Mouse (Mus musculus) MEL (cell line): ENCODE measurements around the gene Lypd4. TPM values are rescaled to one million over a fixed set of nuclear protein-coding genes. Genes with fewer than 3 reads are reported as not detected.

Experiments
- DNase-seq: peaks from one replicate; pipeline ENCODE4 v3.0.0; 2011; ENCODE audit warnings: low read depth, low spot score
- H3K27ac ChIP-seq: 2 replicates; pipeline ENCODE4 v1.5.1; 2012; ENCODE audit warnings: low read depth, mild to moderate bottlenecking, control low read depth, low read length, moderate library complexity; ENCODE audit not compliant: control insufficient read depth
- H3K27me3 ChIP-seq, 2 experiments: fragments of 150-350 bp in 1 of 2; sonication (generic) in 1 of 2; 2 replicates each; pipeline ENCODE4 v1.6.1; 2012; ENCODE audit warnings: low read length in 2 of 2, mild to moderate bottlenecking in 2 of 2, improper control_type of control experiment in 1 of 2, moderate library complexity in 1 of 2; ENCODE audit not compliant: insufficient read depth in 2 of 2, control insufficient read depth in 1 of 2
- H3K36me3 ChIP-seq, 2 experiments: 2 replicates each; pipeline ENCODE4 v1.6.1; 2012 to 2014; ENCODE audit warnings: low read length in 2 of 2, improper control_type of control experiment in 1 of 2, inconsistent platforms in 1 of 2, mild to moderate bottlenecking in 1 of 2; ENCODE audit not compliant: insufficient read depth in 2 of 2, control insufficient read depth in 1 of 2
- H3K4me1 ChIP-seq, 2 experiments: fragments of 150-350 bp in 1 of 2; sonication (generic) in 1 of 2; 2 replicates each; pipeline ENCODE4 v1.6.1; 2012; ENCODE audit warnings: low read length in 2 of 2, improper control_type of control experiment in 1 of 2, mild to moderate bottlenecking in 1 of 2; ENCODE audit not compliant: insufficient read depth in 2 of 2, control insufficient read depth in 1 of 2
- H3K4me3 ChIP-seq, 2 experiments: fragments of 150-350 bp in 1 of 2; sonication (generic) in 1 of 2; 2 replicates each; pipeline ENCODE4 v1.5.1; 2012; ENCODE audit warnings: low read depth in 2 of 2, low read length in 2 of 2, mild to moderate bottlenecking in 2 of 2, moderate library complexity in 2 of 2, control low read depth in 1 of 2, improper control_type of control experiment in 1 of 2; ENCODE audit not compliant: control insufficient read depth in 1 of 2, insufficient read depth in 1 of 2
- H3K79me2 ChIP-seq: 2 replicates; pipeline ENCODE4 v1.6.1; 2012; ENCODE audit warnings: mild to moderate bottlenecking, low read length, moderate library complexity; ENCODE audit not compliant: control insufficient read depth, poor library complexity, insufficient read depth
- H3K9ac ChIP-seq: 2 replicates; pipeline ENCODE4 v1.6.1; 2012; ENCODE audit warnings: low read depth, mild to moderate bottlenecking, control low read depth, low read length, moderate library complexity; ENCODE audit not compliant: control insufficient read depth, poor library complexity, severe bottlenecking
- H3K9me3 ChIP-seq: fragments of 150-350 bp; sonication (generic); replicated peaks from 2 replicates; pipeline ENCODE4 v1.6.1; 2012; ENCODE audit warnings: mild to moderate bottlenecking, low read length, improper control_type of control experiment, moderate library complexity; ENCODE audit not compliant: insufficient read depth
- BHLHE40 ChIP-seq: IDR thresholded peaks from 2 replicates; pipeline ENCODE4 v1.6.1; 2012; ENCODE audit warnings: low read depth, mild to moderate bottlenecking, inconsistent platforms, low read length, improper control_type of control experiment, borderline replicate concordance
- CTCF ChIP-seq, 3 experiments: IDR thresholded peaks in 2 of 3; conservative IDR thresholded peaks in 1 of 3; 2 replicates each; pipeline ENCODE4 v1.5.1; 2011 to 2012; ENCODE audit warnings: low read length in 3 of 3, low read depth in 2 of 3, mild to moderate bottlenecking in 2 of 3, improper control_type of control experiment in 1 of 3, inconsistent platforms in 1 of 3, mixed read lengths in 1 of 3, moderate library complexity in 1 of 3; ENCODE audit not compliant: control insufficient read depth in 1 of 3, insufficient read depth in 1 of 3, poor library complexity in 1 of 3, severe bottlenecking in 1 of 3
- E2F4 ChIP-seq: IDR thresholded peaks from 2 replicates; pipeline ENCODE4 v1.6.1; 2011; ENCODE audit warnings: low read depth, low read length, improper control_type of control experiment, borderline replicate concordance
- ELF1 ChIP-seq: IDR thresholded peaks from 2 replicates; pipeline ENCODE4 v1.6.1; 2014; ENCODE audit warnings: low read depth, mild to moderate bottlenecking, inconsistent platforms, low read length, improper control_type of control experiment, moderate library complexity
- EP300 ChIP-seq, 2 experiments: IDR thresholded peaks; 2 replicates each; pipeline ENCODE4 v1.6.1; 2011; ENCODE audit warnings: improper control_type of control experiment in 2 of 2, low read length in 2 of 2, low read depth in 1 of 2, mild to moderate bottlenecking in 1 of 2
- GABPA ChIP-seq: IDR thresholded peaks from 2 replicates; pipeline ENCODE4 v1.6.1; 2012; ENCODE audit warnings: low read depth, mild to moderate bottlenecking, inconsistent platforms, low read length, improper control_type of control experiment, moderate library complexity
- GATA1 ChIP-seq: IDR thresholded peaks from 2 replicates; pipeline ENCODE4 v1.6.1; 2011; ENCODE audit warnings: low read depth, low read length, improper control_type of control experiment
- HCFC1 ChIP-seq: IDR thresholded peaks from 2 replicates; pipeline ENCODE4 v1.6.1; 2012; ENCODE audit warnings: low read depth, mild to moderate bottlenecking, inconsistent platforms, low read length, improper control_type of control experiment, moderate library complexity
- JUND ChIP-seq: IDR thresholded peaks from 2 replicates; pipeline ENCODE4 v1.6.1; 2011; ENCODE audit warnings: low read depth, mild to moderate bottlenecking, improper control_type of control experiment, low read length
- MAFK ChIP-seq: IDR thresholded peaks from 2 replicates; pipeline ENCODE4 v1.6.1; 2011; ENCODE audit warnings: low read depth, mild to moderate bottlenecking, low read length, improper control_type of control experiment, borderline replicate concordance
- MYB ChIP-seq: IDR thresholded peaks from 2 replicates; pipeline ENCODE4 v1.6.1; 2011; ENCODE audit warnings: mild to moderate bottlenecking, low read depth, low read length, improper control_type of control experiment
- POLR2AphosphoS2 ChIP-seq: IDR thresholded peaks from 2 replicates; pipeline ENCODE4 v1.6.1; 2011; ENCODE audit warnings: low read length, improper control_type of control experiment
- RAD21 ChIP-seq: IDR thresholded peaks from 2 replicates; pipeline ENCODE4 v1.6.1; 2011; ENCODE audit warnings: mild to moderate bottlenecking, low read depth, low read length, improper control_type of control experiment
- RCOR1 ChIP-seq: IDR thresholded peaks from 2 replicates; pipeline ENCODE4 v1.6.1; 2012; ENCODE audit warnings: low read depth, mild to moderate bottlenecking, inconsistent platforms, low read length, improper control_type of control experiment
- SMC3 ChIP-seq: IDR thresholded peaks from 2 replicates; pipeline ENCODE4 v1.6.1; 2011; ENCODE audit warnings: low read depth, low read length, improper control_type of control experiment
- TBP ChIP-seq: IDR thresholded peaks from 2 replicates; pipeline ENCODE4 v1.8.0; 2011; ENCODE audit warnings: low read depth, low read length, improper control_type of control experiment
- UBTF ChIP-seq: IDR thresholded peaks from 2 replicates; pipeline ENCODE4 v1.6.1; 2012; ENCODE audit warnings: low read depth, mild to moderate bottlenecking, inconsistent platforms, low read length, improper control_type of control experiment, moderate library complexity, borderline replicate concordance; ENCODE audit not compliant: insufficient read depth
- USF1 ChIP-seq: IDR thresholded peaks from 2 replicates; pipeline ENCODE4 v1.6.1; 2014; ENCODE audit warnings: low read depth, mild to moderate bottlenecking, inconsistent platforms, low read length, improper control_type of control experiment, moderate library complexity
- USF2 ChIP-seq, 2 experiments: IDR thresholded peaks; 2 replicates each; pipeline ENCODE4 v1.6.1; 2011 to 2012; ENCODE audit warnings: improper control_type of control experiment in 2 of 2, low read length in 2 of 2, borderline replicate concordance in 1 of 2, inconsistent platforms in 1 of 2, low read depth in 1 of 2, mild to moderate bottlenecking in 1 of 2; ENCODE audit not compliant: insufficient read depth in 1 of 2
- ZC3H11A ChIP-seq: IDR thresholded peaks from 2 replicates; pipeline ENCODE4 v1.6.1; 2012; ENCODE audit warnings: low read depth, mild to moderate bottlenecking, inconsistent platforms, low read length, improper control_type of control experiment
- ZKSCAN1 ChIP-seq: IDR thresholded peaks from 2 replicates; pipeline ENCODE4 v1.6.1; 2012; ENCODE audit warnings: low read depth, mild to moderate bottlenecking, inconsistent platforms, low read length, improper control_type of control experiment, moderate library complexity
- ZNF384 ChIP-seq: IDR thresholded peaks from 2 replicates; pipeline ENCODE4 v1.6.1; 2012; ENCODE audit warnings: low read depth, mild to moderate bottlenecking, inconsistent platforms, low read length, improper control_type of control experiment
- polyA plus RNA-seq, 2 experiments: library from polyadenylated mRNA; stranded (reverse) in 1 of 2; unstranded in 1 of 2; fragments of >175 nt in 1 of 2; fragments of >200 nt in 1 of 2; gene quantifications; 2 replicates each; pipeline versions ENCODE4 v1.2.1 to v1.2.4; 2012; ENCODE audit warnings: low replicate concordance in 2 of 2, low read depth in 1 of 2; ENCODE audit not compliant: insufficient read length in 2 of 2, insufficient read depth in 1 of 2, missing spikeins in 1 of 2
- total RNA-seq: library from RNA; depleted of rRNA; stranded (reverse); fragments of 300-350 nt; gene quantifications from 2 replicates; pipeline ENCODE4 v1.2.3, GENCODE M21; 2012

The Lypd4 gene
- total and polyA plus RNA-seq, 3 experiments: not detected

GRCm38 (mm10) chr7:24852557-24853232 is 17.0 kb downstream of the Lypd4 start (continued):
- TF ChIP-seq USF2 (IDR thresholded peaks at IDR 0.05; ENCODE audit: borderline replicate concordance in 1 of 2, insufficient read depth in 1 of 2, low read depth in 1 of 2, low read length in 2 of 2): no peak
- TF ChIP-seq ZNF384: no peak
- TF ChIP-seq BHLHE40: no peak
- TF ChIP-seq EP300 (IDR thresholded peaks at IDR 0.05; ENCODE audit: low read depth in 1 of 2, low read length in 2 of 2): peak in 1 of 2 experiments; percentile 62; a peak in 2 of 4 replicates
- no peak for TF ChIP-seq MYB
- no peak for TF ChIP-seq UBTF
- no peak for TF ChIP-seq CTCF (IDR thresholded peaks at IDR 0.05 in 2 of 3, conservative IDR thresholded peaks at IDR 0.05 in 1 of 3; ENCODE audit: control insufficient read depth in 1 of 3, insufficient read depth in 1 of 3, low read depth in 2 of 3, low read length in 3 of 3, poor library complexity in 1 of 3, severe bottlenecking in 1 of 3)
- TF ChIP-seq E2F4: no peak
- peak; percentile 86 for TF ChIP-seq TBP
- TF ChIP-seq SMC3: no peak
- no peak for TF ChIP-seq ZKSCAN1
- TF ChIP-seq USF1: no peak
- TF ChIP-seq, all 39 proteins: peak for 19

- Histone ChIP-seq H3K4me3 (peak overlapping the region; percentile 47 to 53), H3K79me2 (no peaks in the 10 kb centered on the region; the same call in 1 of the 2 replicates), H3K27ac (peak overlapping the region; percentile 97), H3K27me3 (no peaks in the 10 kb centered on the region), H3K36me3 (peaks cover 0 to 15% of the 10 kb centered on the region in 2 experiments; a peak in 2 of 4 replicates), H3K9me3 (no peaks in the 10 kb centered on the region), H3K4me1 (peaks cover 7 to 15% of the 10 kb centered on the region in 2 experiments), H3K9ac (peak overlapping the region; percentile 80)
- DNase-seq: peak; percentile 56
- TF ChIP-seq TBP (no peak), ELF1 (no peak), USF1 (peak; percentile 49; the same call in 1 of the 2 replicates), GATA1 (peak; percentile 63; the same call in 1 of the 2 replicates)
Observed at GRCm38 (mm10) chr7:24851596-24852325, 18.0 kb downstream of the Lypd4 start.

- Histone ChIP-seq H3K79me2 (no peaks in the 10 kb centered on the region; the same call in 1 of the 2 replicates), H3K4me1 (peaks cover 7 to 21% of the 10 kb centered on the region in 2 experiments), H3K27ac (peak overlapping the region; percentile 97), H3K9ac (peak overlapping the region; percentile 80), H3K27me3 (no peaks in the 10 kb centered on the region), H3K9me3 (no peaks in the 10 kb centered on the region), H3K36me3 (peaks cover 0 to 21% of the 10 kb centered on the region in 2 experiments; a peak in 2 of 4 replicates), H3K4me3 (peak overlapping the region; percentile 21 to 53)
- peak; percentile 92 for DNase-seq
- TF ChIP-seq ZNF384 (peak; percentile 87), GATA1 (peak; percentile 65), TBP (no peak), RAD21 (no peak), HCFC1 (peak; percentile 55), BHLHE40 (peak; percentile 88), GABPA (peak; percentile 94), RCOR1 (peak; percentile 75), JUND (no peak), CTCF (IDR thresholded peaks at IDR 0.05 in 2 of 3, conservative IDR thresholded peaks at IDR 0.05 in 1 of 3; ENCODE audit: control insufficient read depth in 1 of 3, insufficient read depth in 1 of 3, low read depth in 2 of 3, low read length in 3 of 3, poor library complexity in 1 of 3, severe bottlenecking in 1 of 3) (no peak), MAFK (no peak; the same call in 1 of the 2 replicates), MYB (no peak), ZC3H11A (no peak), ZKSCAN1 (no peak), ELF1 (peak; percentile 82), UBTF (no peak), SMC3 (no peak), USF1 (peak; percentile 81), POLR2AphosphoS2 (no peak), EP300 (IDR thresholded peaks at IDR 0.05; ENCODE audit: low read depth in 1 of 2, low read length in 2 of 2) (peak in 1 of 2 experiments; percentile 75; a peak in 3 of 4 replicates)
Observed at GRCm38 (mm10) chr7:24850899-24851303, 18.8 kb downstream of the Lypd4 start.
